Comparison of ENCODE assay signal across 8 mouse cellular contexts in genomic region chr13:84222682-84222992, GRCm38 (mm10). TPM values are rescaled to one million over a fixed set of nuclear protein-coding genes. Genes with fewer than 3 reads are reported as not detected.
DNase-seq lines count a peak whose midpoint lies in the region; ATAC-seq and TF ChIP-seq lines count a peak whose summit lies in the region.

No protein-coding gene starts in this region.

- H3K4me2 ChIP-seq in kidney, postnatal 0 days (ENCODE audit: low read length) = peak overlapping the region; percentile 93
- H3K4me2 ChIP-seq in hindbrain, embryonic 13.5 days = peak overlapping the region; percentile 89
- H3K4me2 ChIP-seq in midbrain, embryonic 14.5 days (ENCODE audit: low read length) = peak overlapping the region; percentile 90

- no peaks in the 10 kb centered on the region for H3K27me3 ChIP-seq in kidney, postnatal 0 days (ENCODE audit: insufficient read depth, low read length)
- no peaks in the 10 kb centered on the region for H3K27me3 ChIP-seq in hindbrain, embryonic 13.5 days
- no peaks in the 10 kb centered on the region for H3K27me3 ChIP-seq in midbrain, embryonic 14.5 days (ENCODE audit: control insufficient read depth, insufficient read depth, low read length)

- H3K36me3 ChIP-seq in kidney, postnatal 0 days (ENCODE audit: insufficient read depth, low read length) = no peaks in the 10 kb centered on the region
- peaks cover 2% of the 10 kb centered on the region; the same call in 1 of the 2 replicates for H3K36me3 ChIP-seq in hindbrain, embryonic 13.5 days
- no peaks in the 10 kb centered on the region for H3K36me3 ChIP-seq in midbrain, embryonic 14.5 days (ENCODE audit: control insufficient read depth, insufficient read depth, low read length)

- no peaks in the 10 kb centered on the region for H3K9me3 ChIP-seq in kidney, postnatal 0 days (replicated peaks; ENCODE audit: low read length)
- no peaks in the 10 kb centered on the region for H3K9me3 ChIP-seq in hindbrain, embryonic 13.5 days
- no peaks in the 10 kb centered on the region for H3K9me3 ChIP-seq in midbrain, embryonic 14.5 days (ENCODE audit: control insufficient read depth, low read length)

- DNase-seq in kidney, postnatal 0 days (ENCODE audit: low spot score) = no peak
- no peak for DNase-seq in kidney, postnatal 25 days
- peak; percentile 64 for DNase-seq in brain, embryonic 14.5 days (ENCODE audit: low read depth)
- DNase-seq in midbrain, embryonic 14.5 days = no peak
- DNase-seq in embryo, embryonic 10 days (ENCODE audit: low spot score) = no peak
- no peak for DNase-seq in urinary bladder, adult 18-20 months (ENCODE audit: low spot score in 2 of 2)
- no peak for DNase-seq in kidney, adult 9 months

- H3K27ac ChIP-seq in kidney, postnatal 0 days = peak overlapping the region; percentile 67
- peak overlapping the region; percentile 90 for H3K27ac ChIP-seq in hindbrain, embryonic 13.5 days
- H3K27ac ChIP-seq in midbrain, embryonic 14.5 days (replicated peaks; ENCODE audit: low read depth, low read length) = peak overlapping the region; percentile 82

- WGBS in kidney, postnatal 0 days = 2% methylated on average over 10 of the region's 10 CpGs
- WGBS in hindbrain, embryonic 13.5 days = 3% methylated on average over 10 of the region's 10 CpGs
- 3% methylated on average over 10 of the region's 10 CpGs for WGBS in midbrain, embryonic 14.5 days

- peak overlapping the region; percentile 72 for H3K9ac ChIP-seq in kidney, postnatal 0 days (ENCODE audit: low read depth, low read length)
- peak overlapping the region; percentile 88 for H3K9ac ChIP-seq in hindbrain, embryonic 13.5 days
- H3K9ac ChIP-seq in midbrain, embryonic 14.5 days (replicated peaks; ENCODE audit: low read length) = peak overlapping the region; percentile 81

- TF ChIP-seq CTCF in kidney, postnatal 0 days (IDR thresholded peaks at IDR 0.05; ENCODE audit: low read depth) = no peak
- no peak for TF ChIP-seq CTCF in brain, embryonic 14.5 days (IDR thresholded peaks at IDR 0.05; ENCODE audit: borderline replicate concordance, extremely low read depth, insufficient read depth, insufficient read length)

- ATAC-seq in kidney, postnatal 0 days (replicated peaks; ENCODE audit: low FRiP score, low read depth) = no peak
- ATAC-seq in hindbrain, embryonic 13.5 days (ENCODE audit: low FRiP score) = no peak
- no peak for ATAC-seq in midbrain, embryonic 14.5 days (ENCODE audit: low FRiP score, low TSS enrichment)

- H3K4me1 ChIP-seq in kidney, postnatal 0 days (replicated peaks; ENCODE audit: insufficient read depth, low read length) = no peaks in the 10 kb centered on the region
- H3K4me1 ChIP-seq in hindbrain, embryonic 13.5 days (replicated peaks) = peaks cover 28% of the 10 kb centered on the region
- H3K4me1 ChIP-seq in midbrain, embryonic 14.5 days (ENCODE audit: control insufficient read depth, insufficient read depth, low read length) = peaks cover 19% of the 10 kb centered on the region

- H3K4me3 ChIP-seq in kidney, postnatal 0 days (replicated peaks; ENCODE audit: low read depth, low read length) = peak overlapping the region; percentile 63
- peak overlapping the region; percentile 60 for H3K4me3 ChIP-seq in hindbrain, embryonic 13.5 days
- peak overlapping the region; percentile 83 for H3K4me3 ChIP-seq in midbrain, embryonic 14.5 days (replicated peaks; ENCODE audit: low read depth, low read length)

- no peak for TF ChIP-seq POLR2A in brain, embryonic 14.5 days (IDR thresholded peaks at IDR 0.05; ENCODE audit: borderline replicate concordance, extremely low read depth, insufficient read depth, insufficient read length, poor library complexity, severe bottlenecking)

RNA-seq across cellular contexts. Expression of gene Tmem161b, which starts 0.5 kb away (rescaled TPM):
- 16.3 and 16.8 TPM in 2 replicates for polyA plus RNA-seq in kidney, postnatal 0 days (2015; fragmentation: Nextera tagmentation; extraction: Ambion mirVana)
- 24.1 and 29.9 TPM in 2 replicates for polyA plus RNA-seq in brain, embryonic 14.5 days (2012; rRNA removed)
- 28.9 and 31.4 TPM in 2 replicates for polyA plus RNA-seq in hindbrain, embryonic 13.5 days (2015; fragmentation: Nextera tagmentation; extraction: Ambion mirVana)
- polyA plus RNA-seq in midbrain, embryonic 14.5 days (2014; fragmentation: Nextera tagmentation; extraction: Ambion mirVana) = 28.6 and 29.9 TPM in 2 replicates
